Mouse (Mus musculus) layer of hippocampus, adult 2 months (tissue): Measurements from ENCODE around the gene Cphx3. TPM values are rescaled to one million over a fixed set of nuclear protein-coding genes. Genes with fewer than 3 reads are reported as not detected.
"Not testable (repeated sequence)": the region's sequence is repeated elsewhere in the genome, so short reads cannot be mapped to it uniquely, and the experiment has no call there.

Experiments
- DNase-seq, 2 experiments: peaks; one replicate each; pipeline ENCODE4 v3.0.0; 2022; ENCODE audit warnings: low spot score in 2 of 2
- H3K27ac ChIP-seq: fragments of 200-600 bp; 2 replicates; pipeline ENCODE4 v1.8.1; 2022
- H3K4me3 ChIP-seq: fragments of 200-600 bp; 2 replicates; pipeline ENCODE4 v1.8.1; 2022; ENCODE audit warnings: mild to moderate bottlenecking
- total RNA-seq, 2 experiments: library from RNA; stranded (reverse); gene quantifications; 2 replicates each; pipeline ENCODE4 v1.2.3; 2021

Cphx3 gene
- total RNA-seq, 2 experiments from 2014 or later = not detected

DNA sequence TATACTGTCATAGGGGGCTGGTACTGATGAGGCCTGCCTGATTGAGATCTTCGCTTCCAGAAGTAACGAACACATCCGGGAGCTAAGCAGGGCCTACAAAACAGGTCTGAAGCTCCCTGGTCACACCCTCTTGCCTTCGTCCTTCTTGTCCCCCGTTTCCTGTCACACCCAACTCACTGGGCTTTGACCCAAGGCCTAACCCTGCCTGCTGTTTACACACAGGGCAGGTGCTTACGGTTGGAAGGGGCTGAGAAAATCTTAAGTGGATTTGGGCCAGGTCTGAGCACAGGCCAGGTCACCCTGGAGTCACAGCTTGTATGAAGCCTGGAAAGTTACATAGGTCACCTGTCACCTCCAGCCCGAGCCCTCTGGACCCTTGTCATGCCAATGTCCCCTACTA, 73.9 kb downstream of the Cphx3 start:
- not testable (repeated sequence) for H3K4me3 ChIP-seq, H3K27ac ChIP-seq, DNase-seq

DNA sequence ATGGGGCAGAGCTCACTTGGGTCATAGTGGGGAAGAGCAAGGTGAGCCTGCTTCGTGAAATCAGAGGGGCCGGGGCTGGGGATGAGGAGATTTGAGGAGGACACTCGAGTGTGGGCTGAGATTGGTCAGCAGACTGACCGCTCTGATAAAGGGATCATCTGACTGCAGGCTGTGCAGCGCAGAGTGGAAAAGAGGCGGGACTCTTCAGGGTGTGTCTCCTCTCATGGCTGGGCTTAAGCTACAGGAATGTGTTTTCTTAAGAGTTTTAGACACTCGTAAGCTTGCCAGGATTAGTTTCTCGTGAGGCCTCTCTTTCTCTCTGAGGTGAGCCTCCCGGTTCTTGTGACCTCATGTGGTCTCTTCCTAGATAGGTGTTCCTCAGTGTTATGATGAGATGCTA, 79.1 kb downstream of the Cphx3 start:
- not testable (repeated sequence) for DNase-seq, H3K4me3 ChIP-seq, H3K27ac ChIP-seq

DNA sequence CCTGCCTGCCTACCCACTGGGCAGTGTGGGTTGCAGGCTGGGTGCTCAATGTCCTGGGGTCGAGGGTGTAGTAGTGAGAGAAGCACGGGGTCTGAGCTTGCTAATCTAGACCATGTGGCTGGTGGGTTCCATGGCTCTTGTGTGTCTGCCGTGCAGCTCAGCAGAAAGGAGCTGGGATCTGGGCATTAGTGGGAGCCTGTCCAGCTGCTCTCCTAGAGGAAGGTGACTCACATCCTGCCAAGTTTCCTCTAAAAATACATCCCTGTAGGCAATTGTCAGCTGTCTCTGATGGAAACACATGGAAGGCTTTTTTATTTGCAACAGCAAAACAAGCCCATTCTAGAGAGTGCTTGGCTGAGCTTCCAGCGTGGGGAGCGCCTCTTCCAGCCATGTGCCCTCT, 80.3 kb downstream of the Cphx3 start:
- H3K4me3 ChIP-seq, DNase-seq, H3K27ac ChIP-seq: not testable (repeated sequence)

DNA sequence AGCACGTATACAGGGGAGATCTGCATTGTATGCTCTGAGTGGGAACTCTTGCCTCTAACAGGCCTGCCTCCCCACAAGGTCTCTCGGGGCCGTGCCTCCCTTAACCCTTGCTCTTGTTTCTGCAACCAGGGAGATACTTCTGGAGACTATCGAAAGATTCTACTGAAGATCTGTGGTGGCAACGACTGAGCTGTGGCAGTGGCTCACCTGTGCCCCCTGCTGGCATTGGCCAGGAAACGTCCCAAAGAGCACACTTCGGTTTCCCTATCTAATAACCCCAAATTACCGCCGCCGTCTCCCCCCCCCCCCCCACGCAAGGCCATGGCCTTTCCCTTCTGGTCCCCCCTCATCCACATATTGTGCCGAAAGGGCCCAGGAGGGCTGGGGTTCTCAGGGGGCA, 83.2 kb downstream of the Cphx3 start:
- H3K4me3 ChIP-seq, DNase-seq, H3K27ac ChIP-seq: not testable (repeated sequence)

DNA sequence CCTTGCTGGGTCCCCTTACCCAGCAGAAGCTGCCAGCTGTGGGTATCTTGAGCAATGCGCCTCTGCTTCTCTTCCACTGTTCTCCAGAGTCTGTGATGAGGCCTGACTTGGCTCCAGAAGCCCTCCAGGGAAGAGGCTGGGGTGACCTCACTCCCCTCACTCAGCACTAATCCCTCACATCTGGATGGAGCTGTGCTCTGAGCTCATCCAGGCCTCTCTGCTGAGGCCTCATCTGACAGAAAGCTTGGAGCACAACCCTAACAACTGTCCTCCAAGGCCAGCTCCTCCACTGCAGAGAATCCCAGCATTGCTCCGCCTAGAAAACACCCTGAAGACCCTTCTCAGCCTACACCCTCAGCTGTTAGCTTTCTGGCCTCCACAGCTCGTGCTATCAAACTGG, 91.9 kb downstream of the Cphx3 start:
- DNase-seq, H3K4me3 ChIP-seq, H3K27ac ChIP-seq: not testable (repeated sequence)

DNA sequence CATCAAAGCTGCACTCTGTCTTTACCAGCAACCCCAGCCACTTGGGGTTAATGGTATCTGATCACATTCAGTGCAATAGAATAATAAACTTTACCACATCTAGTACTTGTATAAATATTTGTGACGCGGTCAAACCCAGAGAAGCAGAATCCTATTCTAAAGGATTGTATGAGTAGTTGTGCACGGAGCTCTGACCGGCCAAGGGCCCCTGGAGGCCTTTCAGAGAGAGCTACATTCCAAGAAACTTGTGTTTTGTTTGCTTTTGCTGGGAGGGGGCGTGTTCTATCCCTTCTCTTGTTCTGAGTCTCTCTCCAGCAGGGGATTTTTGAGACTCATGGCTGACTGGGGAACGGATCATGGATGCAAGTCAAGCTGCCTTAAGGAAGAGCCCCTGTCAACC, 92.9 kb downstream of the Cphx3 start:
- not testable (repeated sequence) for H3K4me3 ChIP-seq, H3K27ac ChIP-seq, DNase-seq

DNA sequence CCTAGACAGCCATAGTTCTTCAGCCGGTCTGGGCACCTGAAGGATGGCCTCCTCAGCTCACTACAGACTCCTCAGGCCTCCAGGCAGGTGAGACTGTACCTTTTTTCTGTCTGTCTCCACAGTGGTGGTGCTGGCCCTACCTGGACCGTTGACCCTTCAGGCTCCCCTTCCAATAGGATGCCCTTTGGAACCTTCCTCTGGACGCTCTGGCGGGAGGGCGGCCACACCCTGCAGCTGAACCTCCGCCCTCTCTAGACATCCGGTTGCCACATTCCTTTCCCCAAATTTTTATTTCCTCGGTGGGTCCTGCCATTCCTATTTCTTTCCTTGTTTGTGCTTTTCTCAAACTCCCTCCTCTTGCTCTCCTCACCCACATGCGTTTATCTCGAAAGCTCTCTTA, 99.6 kb downstream of the Cphx3 start:
- not testable (repeated sequence) for H3K4me3 ChIP-seq, DNase-seq, H3K27ac ChIP-seq

DNA sequence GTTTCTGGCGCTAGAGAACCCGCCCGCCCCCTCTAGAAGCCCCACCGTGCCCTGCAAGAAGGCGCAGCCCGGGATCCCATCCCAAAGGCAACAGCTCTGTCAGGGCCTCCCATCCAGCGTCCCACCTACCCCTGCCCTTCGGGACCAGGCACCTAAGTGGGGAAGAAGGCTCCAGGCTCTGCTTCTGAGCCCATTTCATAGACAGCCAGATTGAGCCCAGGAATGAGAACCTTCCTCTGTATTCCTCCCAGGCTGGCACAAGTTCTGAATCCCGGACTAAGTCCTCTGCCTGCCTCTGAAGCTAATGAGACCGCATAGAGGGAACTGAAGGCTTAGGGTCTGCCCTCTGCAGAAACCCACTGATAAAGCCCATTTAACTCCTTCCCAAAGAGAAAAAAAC, 100.3 kb downstream of the Cphx3 start, which contains the start of gene Plac9b:
Gene Plac9b (minus strand): TSS at position 101 of the 400 bp plus-strand sequence.
- not testable (repeated sequence) for H3K27ac ChIP-seq, H3K4me3 ChIP-seq

DNA sequence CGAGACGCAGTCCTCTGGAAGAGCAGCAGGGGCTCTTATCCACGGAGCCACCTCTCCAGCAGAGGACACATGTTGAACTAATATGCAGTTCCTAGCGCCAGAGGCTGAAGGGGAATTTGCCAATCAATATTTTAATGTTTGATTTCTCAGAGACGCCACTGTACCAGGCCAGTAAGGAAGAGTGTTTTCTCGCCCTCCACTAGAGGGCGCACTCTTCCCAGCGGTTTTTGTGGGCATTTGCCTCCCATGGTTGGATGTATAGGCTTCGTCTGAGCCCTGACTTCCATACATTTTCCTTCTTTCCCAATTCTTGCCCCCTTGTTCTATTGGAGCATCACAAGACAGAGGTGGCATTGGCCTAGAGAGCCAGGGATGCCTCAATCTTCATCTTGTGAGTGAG, 104.5 kb downstream of the Cphx3 start:
- not testable (repeated sequence) for DNase-seq, H3K27ac ChIP-seq, H3K4me3 ChIP-seq

More for the DNA sequence above, 100.3 kb downstream of the Cphx3 start, which contains the start of gene Plac9b:
- not testable (repeated sequence) for DNase-seq

DNA sequence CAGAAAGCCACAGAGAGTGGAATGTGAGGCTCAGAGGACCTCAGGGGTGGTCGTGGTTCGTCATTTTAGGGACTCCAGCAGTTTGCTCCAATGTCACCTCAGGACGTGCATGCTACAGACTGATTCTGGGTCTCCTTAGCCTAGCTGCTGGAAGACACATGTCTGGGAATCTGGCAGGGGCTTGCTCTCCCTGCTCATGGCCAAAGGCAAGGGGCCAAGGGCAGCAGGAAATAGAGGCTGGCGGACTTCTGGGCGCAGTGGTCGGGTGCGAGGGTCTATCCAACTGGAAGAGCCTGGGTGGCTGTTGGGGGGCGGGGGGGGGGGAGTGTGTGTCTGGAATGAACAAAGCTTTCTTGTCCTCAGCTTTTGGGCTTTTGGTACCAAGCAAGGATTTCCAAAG, 106.3 kb downstream of the Cphx3 start:
- H3K27ac ChIP-seq, H3K4me3 ChIP-seq, DNase-seq: not testable (repeated sequence)

DNA sequence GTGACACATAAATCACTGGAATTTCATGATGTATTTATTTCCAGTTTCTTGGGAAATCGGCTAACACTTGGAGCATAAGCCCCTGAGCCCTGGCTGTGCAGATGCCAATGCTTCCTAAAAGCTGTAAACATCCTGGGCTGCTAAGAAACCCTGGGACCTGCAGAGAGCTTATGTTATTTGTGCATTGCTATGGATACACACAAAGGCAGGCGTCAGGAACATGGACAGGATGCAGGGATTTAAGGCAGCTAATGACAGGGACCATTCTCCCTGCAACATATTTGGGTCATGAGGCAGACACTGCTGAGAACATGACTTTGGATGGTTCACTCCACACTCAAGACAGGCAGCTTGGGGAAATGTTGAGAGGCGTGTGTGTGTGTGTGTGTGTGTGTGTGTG, 115.8 kb downstream of the Cphx3 start:
- H3K27ac ChIP-seq, DNase-seq, H3K4me3 ChIP-seq: not testable (repeated sequence)

DNA sequence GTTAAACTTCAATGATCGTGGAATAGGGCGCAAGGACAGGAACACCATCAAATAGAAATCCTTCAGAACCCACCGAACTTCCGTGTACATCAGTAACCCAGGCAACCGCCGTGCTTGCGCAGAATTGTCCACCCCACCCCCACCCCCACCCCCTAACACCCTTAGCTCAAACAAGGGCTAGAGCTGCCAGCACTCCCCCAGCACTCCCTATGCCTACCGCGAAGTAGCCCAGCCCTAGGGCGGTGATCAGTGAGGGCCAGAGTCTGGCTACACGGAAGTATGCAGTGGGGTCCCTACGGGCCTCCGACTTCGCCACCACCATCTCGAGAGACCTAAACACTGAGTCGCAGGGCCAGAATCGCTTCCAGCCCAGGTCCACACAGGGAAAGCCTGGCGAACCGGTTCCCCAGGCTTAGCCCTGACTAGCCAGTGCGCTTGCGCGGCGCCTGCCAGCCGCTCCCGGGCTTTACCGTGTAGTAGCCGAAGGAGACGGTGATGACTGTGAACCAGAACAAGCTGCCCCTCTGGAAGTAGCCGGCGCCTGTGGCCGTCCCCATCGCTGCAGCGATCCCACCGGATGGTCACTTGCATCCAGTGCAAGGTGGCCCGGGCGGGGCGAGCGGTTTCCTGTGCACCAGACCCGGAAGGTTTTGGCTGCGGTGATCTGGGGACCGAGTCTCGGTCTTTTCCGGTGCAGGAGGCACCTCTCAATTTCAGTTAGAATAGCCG, 124.3 kb downstream of the Cphx3 start:
- not testable (repeated sequence) for H3K27ac ChIP-seq, H3K4me3 ChIP-seq, DNase-seq

DNA sequence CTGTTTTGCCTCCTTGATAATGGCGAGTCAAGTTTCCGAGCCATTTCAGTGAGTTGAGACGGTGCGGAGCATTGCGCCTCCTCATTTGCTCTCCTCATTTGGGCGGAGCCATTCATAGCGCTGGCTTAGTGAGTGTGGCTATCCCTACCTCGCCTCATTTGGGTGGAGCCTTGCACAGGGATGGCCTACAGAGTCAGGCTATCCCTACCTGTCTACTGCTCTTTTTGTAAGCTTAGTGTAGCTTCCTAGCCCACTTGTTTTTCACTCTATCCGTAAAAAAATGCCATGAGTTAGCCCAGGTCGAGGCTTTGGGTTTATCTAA, 124.8 kb downstream of the Cphx3 start, which contains the start of gene Tmem254b:
Gene Tmem254b (minus strand): TSS at position 116 of the 322 bp plus-strand sequence.
- not testable (repeated sequence) for H3K27ac ChIP-seq, DNase-seq, H3K4me3 ChIP-seq

DNA sequence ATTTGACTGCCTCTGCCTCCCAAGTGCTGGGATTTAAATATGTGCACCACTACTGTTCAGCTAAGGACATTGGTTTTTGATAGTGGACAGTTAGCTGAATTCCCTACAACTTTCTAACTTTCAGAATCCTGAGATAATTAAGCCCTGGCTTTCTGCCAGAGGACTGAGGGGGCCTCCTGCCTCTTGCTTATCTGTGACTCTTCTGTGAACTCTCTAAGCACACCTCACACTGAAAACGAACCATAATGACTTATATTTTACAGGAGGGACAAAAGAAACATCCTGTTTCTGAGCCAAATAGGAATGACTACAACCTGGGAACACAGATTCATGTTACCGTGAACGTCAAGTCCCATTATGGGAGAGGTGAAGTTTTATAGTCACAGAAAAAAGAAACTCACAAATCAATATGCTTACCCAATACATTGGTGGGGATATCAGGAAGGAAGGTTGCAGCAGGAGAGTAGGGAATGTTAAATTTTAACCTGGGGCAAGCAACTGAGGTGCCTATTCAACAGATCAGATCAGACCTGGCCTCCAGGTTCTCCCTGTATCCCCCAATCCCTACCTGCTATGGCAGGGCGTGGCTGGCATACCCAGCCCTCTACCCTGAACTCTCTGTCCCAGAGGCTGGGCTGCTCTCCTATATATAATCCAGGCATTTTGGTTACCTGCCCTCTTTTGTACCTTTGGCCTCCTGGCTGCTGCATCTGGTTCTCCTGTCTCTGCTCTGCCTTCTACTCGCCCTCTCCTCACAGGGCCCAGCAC, 134.3 kb downstream of the Cphx3 start:
- not testable (repeated sequence) for H3K4me3 ChIP-seq, DNase-seq, H3K27ac ChIP-seq

DNA sequence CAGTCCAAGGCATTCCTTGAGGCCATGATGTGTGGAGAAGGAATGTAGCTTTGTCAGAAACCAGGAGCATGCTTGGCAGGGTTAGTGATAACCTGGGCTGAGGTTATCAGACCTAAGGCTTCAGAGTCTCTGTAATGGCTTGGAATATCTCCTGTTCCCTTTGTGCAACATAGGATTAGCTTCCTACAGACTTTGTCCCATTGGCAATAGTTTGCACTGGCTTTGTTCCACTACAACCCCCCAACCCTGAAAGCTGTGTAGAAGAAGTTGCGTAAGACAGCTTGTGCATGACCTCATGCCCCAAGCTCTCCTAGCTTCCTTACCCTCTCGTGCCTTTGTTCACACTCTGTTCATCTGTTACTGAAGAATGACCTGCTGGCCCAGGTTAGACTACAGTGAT, 155.1 kb downstream of the Cphx3 start:
- not testable (repeated sequence) for H3K4me3 ChIP-seq, DNase-seq, H3K27ac ChIP-seq

DNA sequence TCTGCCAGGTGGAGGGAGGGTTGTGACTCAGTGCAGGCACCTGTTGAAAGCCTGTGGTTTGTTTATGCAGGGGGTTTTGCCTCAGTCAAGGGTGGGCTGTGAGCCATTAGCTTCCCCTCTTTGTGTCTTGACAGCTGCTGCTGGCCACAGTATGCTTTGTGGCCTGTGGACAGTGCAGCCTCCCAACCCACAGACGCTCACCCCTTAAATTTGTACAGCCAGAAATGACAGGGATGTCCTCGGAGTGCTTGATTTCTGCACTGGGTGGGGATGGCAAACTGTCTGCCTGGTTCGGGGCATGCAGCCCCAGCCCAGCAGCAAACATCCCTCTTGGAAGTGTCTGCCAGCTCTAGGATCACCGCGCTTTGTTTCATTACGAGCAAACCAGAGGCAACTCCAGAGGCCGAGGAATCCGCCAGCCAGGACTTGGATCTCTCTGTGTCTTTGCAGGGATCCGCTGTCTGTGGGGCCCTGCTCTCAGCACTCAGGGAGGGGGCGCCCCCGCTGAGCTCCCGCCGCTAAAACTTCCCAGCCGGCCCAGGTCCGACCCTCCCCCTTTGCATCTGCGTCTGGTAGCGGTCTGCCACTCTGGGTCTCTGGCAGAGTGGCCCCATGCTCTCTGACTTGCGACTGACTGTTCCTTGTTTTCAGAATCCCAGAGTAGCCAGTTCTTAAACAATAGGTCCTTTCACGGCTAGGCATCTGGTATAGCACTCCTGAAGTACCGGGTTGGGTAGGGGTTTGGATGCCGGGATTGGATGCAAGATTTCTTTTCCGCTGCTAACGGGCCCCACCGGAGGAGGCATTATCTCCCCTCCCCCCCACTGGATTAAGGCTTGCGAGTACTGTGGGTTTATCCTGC, 175.9 kb downstream of the Cphx3 start, which contains the start of gene Duxbl3:
Gene Duxbl3 (plus strand): TSS at position 207 of the 862 bp plus-strand sequence.
- not testable (repeated sequence) for H3K4me3 ChIP-seq, DNase-seq, H3K27ac ChIP-seq

DNA sequence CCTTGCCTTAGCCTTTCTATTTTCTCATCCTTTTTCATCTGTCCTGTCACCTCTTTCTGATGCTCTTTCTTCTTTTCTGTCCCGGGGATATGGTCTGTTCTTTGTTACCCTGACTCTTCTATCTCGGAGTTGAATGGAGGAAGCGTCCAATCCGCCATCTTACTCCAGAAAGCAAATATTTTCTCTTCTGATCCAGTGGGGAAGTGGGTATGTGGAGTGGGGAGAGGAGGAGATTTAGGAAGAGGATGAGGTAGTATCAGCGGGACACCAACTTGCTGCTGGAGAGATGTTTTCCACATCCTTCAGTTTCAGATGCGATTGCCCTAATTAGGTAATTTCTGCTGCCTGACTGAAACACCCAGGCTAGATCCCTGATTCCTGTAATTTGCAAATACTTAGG, 176.6 kb downstream of the Cphx3 start:
- not testable (repeated sequence) for H3K4me3 ChIP-seq, DNase-seq, H3K27ac ChIP-seq
